Mouse (Mus musculus) v-Abl transformed pro-B cells (cell line): ENCODE data around the gene Rbfox1.

Experiments used
- in situ Hi-C, 2 experiments: fragments of 400-800 bp; cut with MboI; formaldehyde crosslinking; loops; one replicate each; pipeline ENCODE4 v1.15.1; 2025; ENCODE audit not compliant: unreplicated experiment in 2 of 2

The Rbfox1 gene

GRCm38 (mm10) chr16:7163688-7164087 lies 1278.5 kb downstream of the Rbfox1 start:
- in situ Hi-C loops: no loop called here

- in situ Hi-C loops: no loop called here
These were observed 1279.1 kb downstream of the Rbfox1 start for GRCm38 (mm10) chr16:7164153-7164737.

- in situ Hi-C loops: no loop called here
These were observed 1290.8 kb downstream of the Rbfox1 start for GRCm38 (mm10) chr16:7175960-7176359.

- in situ Hi-C loops: no loop called here
These were observed 1302.6 kb downstream of the Rbfox1 start for GRCm38 (mm10) chr16:7187788-7188187.

- in situ Hi-C loops: no loop called here
These were observed 1308.4 kb downstream of the Rbfox1 start for GRCm38 (mm10) chr16:7193535-7193934.

- in situ Hi-C loops: no loop called here
These were observed 1312.8 kb downstream of the Rbfox1 start for GRCm38 (mm10) chr16:7197953-7198352.

GRCm38 (mm10) chr16:7200239-7200638 lies 1315.1 kb downstream of the Rbfox1 start:
- in situ Hi-C loops: no loop called here

GRCm38 (mm10) chr16:7201816-7202215 lies 1316.7 kb downstream of the Rbfox1 start:
- in situ Hi-C loops: no loop called here

- in situ Hi-C loops: no loop called here
These were observed 1321.2 kb downstream of the Rbfox1 start for GRCm38 (mm10) chr16:7206116-7206900.

GRCm38 (mm10) chr16:7207599-7207998 lies 1322.4 kb downstream of the Rbfox1 start:
- in situ Hi-C loops: no loop called here

GRCm38 (mm10) chr16:7212756-7213155 lies 1327.6 kb downstream of the Rbfox1 start:
- in situ Hi-C loops: no loop called here

GRCm38 (mm10) chr16:7223265-7223664 lies 1338.1 kb downstream of the Rbfox1 start:
- in situ Hi-C loops: no loop called here

GRCm38 (mm10) chr16:7226000-7226399 lies 1340.8 kb downstream of the Rbfox1 start:
- in situ Hi-C loops: no loop called here

GRCm38 (mm10) chr16:7228246-7228645 lies 1343.1 kb downstream of the Rbfox1 start:
- in situ Hi-C loops: no loop called here

GRCm38 (mm10) chr16:7229232-7229631 lies 1344.1 kb downstream of the Rbfox1 start:
- in situ Hi-C loops: no loop called here

- in situ Hi-C loops: no loop called here
These were observed 1356.5 kb downstream of the Rbfox1 start for GRCm38 (mm10) chr16:7241627-7242026.

GRCm38 (mm10) chr16:7242501-7242900 lies 1357.3 kb downstream of the Rbfox1 start:
- in situ Hi-C loops: no loop called here

- in situ Hi-C loops: no loop called here
These were observed 1359.2 kb downstream of the Rbfox1 start for GRCm38 (mm10) chr16:7244382-7244781.

- in situ Hi-C loops: no loop called here
These were observed 1366.5 kb downstream of the Rbfox1 start for GRCm38 (mm10) chr16:7251696-7252095.

GRCm38 (mm10) chr16:7257366-7257765 lies 1372.2 kb downstream of the Rbfox1 start:
- in situ Hi-C loops: no loop called here

- in situ Hi-C loops: no loop called here
These were observed 1378.1 kb downstream of the Rbfox1 start for GRCm38 (mm10) chr16:7263261-7263660.

- in situ Hi-C loops: no loop called here
These were observed 1380.6 kb downstream of the Rbfox1 start for GRCm38 (mm10) chr16:7265715-7266114.
